Mouse (Mus musculus) myocyte (in vitro differentiated cells): ENCODE measurements around the gene E2f7. TPM values are rescaled to one million over a fixed set of nuclear protein-coding genes. Genes with fewer than 3 reads are reported as not detected.
"Not testable (repeated sequence)": the region's sequence is repeated elsewhere in the genome, so short reads cannot be mapped to it uniquely, and the experiment has no call there.

Source experiments
- H3K27me3 ChIP-seq: one replicate; pipeline ENCODE4 v1.6.1; 2011; ENCODE audit not compliant: control insufficient read depth, insufficient read depth, insufficient read length
- H3K36me3 ChIP-seq: one replicate; pipeline ENCODE4 v1.6.1; 2011; ENCODE audit not compliant: control insufficient read depth, insufficient read depth
- H3K4me2 ChIP-seq: one replicate; pipeline ENCODE4 v1.6.1; 2011; ENCODE audit warnings: low read depth, control low read depth
- H3K4me3 ChIP-seq: one replicate; pipeline ENCODE4 v1.5.1; 2011; ENCODE audit warnings: mild to moderate bottlenecking, control low read depth, moderate library complexity
- H3K79me2 ChIP-seq: one replicate; pipeline ENCODE4 v1.6.1; 2011; ENCODE audit not compliant: control insufficient read depth, insufficient read depth
- H3ac ChIP-seq: one replicate; pipeline ENCODE4 v1.6.1; 2011; ENCODE audit not compliant: control insufficient read depth, insufficient read length
- CEBPB ChIP-seq: IDR thresholded peaks from 2 replicates; pipeline ENCODE4 v1.6.1; 2011; ENCODE audit warnings: mild to moderate bottlenecking, moderate library complexity; ENCODE audit not compliant: poor library complexity, insufficient read depth, severe bottlenecking
- E2F4 ChIP-seq: IDR thresholded peaks from one replicate; pipeline ENCODE4 v1.6.1; 2011; ENCODE audit warnings: mild to moderate bottlenecking, control low read depth, moderate library complexity; ENCODE audit not compliant: insufficient read depth
- MAX ChIP-seq: IDR thresholded peaks from one replicate; pipeline ENCODE4 v1.6.1; 2011; ENCODE audit warnings: low read depth, mild to moderate bottlenecking, control low read depth
- MYOD1 ChIP-seq, 3 experiments: IDR thresholded peaks; one replicate each; pipeline ENCODE4 v1.6.1; 2011; ENCODE audit warnings: control low read depth in 2 of 3, low read depth in 2 of 3, mild to moderate bottlenecking in 2 of 3, moderate library complexity in 1 of 3; ENCODE audit not compliant: insufficient read length in 2 of 3, control insufficient read depth in 1 of 3
- MYOG ChIP-seq, 3 experiments: IDR thresholded peaks; one replicate each; pipeline ENCODE4 v1.6.1; 2011; ENCODE audit warnings: control low read depth in 2 of 3, low read depth in 2 of 3, mild to moderate bottlenecking in 2 of 3; ENCODE audit not compliant: insufficient read length in 2 of 3, control insufficient read depth in 1 of 3, insufficient read depth in 1 of 3
- POLR2A ChIP-seq: IDR thresholded peaks from one replicate; pipeline ENCODE4 v1.6.1; 2011; ENCODE audit warnings: low read depth, mild to moderate bottlenecking, control low read depth, moderate library complexity; ENCODE audit not compliant: insufficient read length
- POLR2AphosphoS2 ChIP-seq: IDR thresholded peaks from one replicate; pipeline ENCODE4 v1.6.1; 2011; ENCODE audit warnings: low read depth, control low read depth; ENCODE audit not compliant: insufficient read length
- REST ChIP-seq: IDR thresholded peaks from one replicate; pipeline ENCODE4 v1.6.1; 2011; ENCODE audit warnings: mild to moderate bottlenecking, control low read depth, moderate library complexity; ENCODE audit not compliant: insufficient read depth, insufficient read length
- SRF ChIP-seq: IDR thresholded peaks from one replicate; pipeline ENCODE4 v1.6.1; 2011; ENCODE audit warnings: low read depth; ENCODE audit not compliant: control insufficient read depth, insufficient read length
- TCF12 ChIP-seq: IDR thresholded peaks from one replicate; pipeline ENCODE4 v1.6.1; 2011; ENCODE audit warnings: mild to moderate bottlenecking, control low read depth; ENCODE audit not compliant: poor library complexity, insufficient read depth, severe bottlenecking
- TCF3 ChIP-seq: IDR thresholded peaks from one replicate; pipeline ENCODE4 v1.6.1; 2011; ENCODE audit warnings: low read depth, control low read depth; ENCODE audit not compliant: insufficient read length
- USF1 ChIP-seq: IDR thresholded peaks from one replicate; pipeline ENCODE4 v1.6.1; 2011; ENCODE audit warnings: low read depth, mild to moderate bottlenecking, control low read depth, moderate library complexity
- polyA plus RNA-seq: library from polyadenylated mRNA; unstranded; fragments of >200 nt; fragmentation: generic; extraction: Trizol; gene quantifications from one replicate; pipeline ENCODE4 v1.2.1, GENCODE M21; 2012; ENCODE audit warnings: missing spikeins

E2f7 gene
- polyA plus RNA-seq, 1 experiment: 3.3 TPM

DNA sequence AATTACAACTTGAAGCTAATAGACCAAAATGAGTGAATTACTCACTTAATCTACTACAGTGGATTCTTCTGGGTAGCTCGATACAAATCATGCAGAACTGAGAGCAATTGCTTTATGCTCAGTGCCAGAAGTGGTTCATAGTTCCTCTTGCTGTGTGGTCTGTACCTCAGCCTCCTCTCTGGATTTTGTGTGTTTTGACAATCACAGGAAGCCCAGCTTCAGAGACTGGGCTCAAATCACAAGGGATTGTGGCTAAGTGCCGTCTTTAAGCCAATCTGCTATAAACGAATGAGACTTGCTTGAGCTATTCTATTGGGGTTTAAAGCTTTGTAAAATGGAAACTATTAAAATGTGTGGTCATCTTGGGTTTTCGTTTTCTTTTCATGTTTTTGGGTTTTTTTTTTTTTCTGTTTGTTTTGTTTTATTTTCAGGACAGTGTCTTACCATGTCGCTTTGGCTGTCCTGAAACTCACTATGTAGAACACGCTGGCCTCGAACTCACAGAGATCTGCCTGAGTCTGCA, 11.1 kb downstream of the E2f7 start:
- H3K79me2 ChIP-seq: peaks cover 9% of the 10 kb centered on the region
- TF ChIP-seq MYOG (IDR thresholded peaks at IDR 0.05; ENCODE audit: control insufficient read depth in 1 of 3, insufficient read depth in 1 of 3, insufficient read length in 2 of 3, low read depth in 2 of 3) (no peak), CEBPB (no peak), MYOD1 (IDR thresholded peaks at IDR 0.05; ENCODE audit: control insufficient read depth in 1 of 3, insufficient read length in 2 of 3, low read depth in 2 of 3) (no peak), E2F4 (no peak), MAX (no peak)
- H3K27me3 ChIP-seq: no peaks in the 10 kb centered on the region
- H3K36me3 ChIP-seq: peaks cover 16% of the 10 kb centered on the region
- no peak overlapping the region for H3K4me3 ChIP-seq
- H3K4me2 ChIP-seq: no peak overlapping the region
- no peak overlapping the region for H3ac ChIP-seq

- not testable (repeated sequence) for H3K4me3 ChIP-seq, H3ac ChIP-seq, H3K79me2 ChIP-seq, H3K27me3 ChIP-seq, H3K4me2 ChIP-seq
- peaks cover 32% of the 10 kb centered on the region for H3K36me3 ChIP-seq
Observed at GRCm38 (mm10) chr10:110760552-110760951, 15.3 kb downstream of the E2f7 start.

DNA sequence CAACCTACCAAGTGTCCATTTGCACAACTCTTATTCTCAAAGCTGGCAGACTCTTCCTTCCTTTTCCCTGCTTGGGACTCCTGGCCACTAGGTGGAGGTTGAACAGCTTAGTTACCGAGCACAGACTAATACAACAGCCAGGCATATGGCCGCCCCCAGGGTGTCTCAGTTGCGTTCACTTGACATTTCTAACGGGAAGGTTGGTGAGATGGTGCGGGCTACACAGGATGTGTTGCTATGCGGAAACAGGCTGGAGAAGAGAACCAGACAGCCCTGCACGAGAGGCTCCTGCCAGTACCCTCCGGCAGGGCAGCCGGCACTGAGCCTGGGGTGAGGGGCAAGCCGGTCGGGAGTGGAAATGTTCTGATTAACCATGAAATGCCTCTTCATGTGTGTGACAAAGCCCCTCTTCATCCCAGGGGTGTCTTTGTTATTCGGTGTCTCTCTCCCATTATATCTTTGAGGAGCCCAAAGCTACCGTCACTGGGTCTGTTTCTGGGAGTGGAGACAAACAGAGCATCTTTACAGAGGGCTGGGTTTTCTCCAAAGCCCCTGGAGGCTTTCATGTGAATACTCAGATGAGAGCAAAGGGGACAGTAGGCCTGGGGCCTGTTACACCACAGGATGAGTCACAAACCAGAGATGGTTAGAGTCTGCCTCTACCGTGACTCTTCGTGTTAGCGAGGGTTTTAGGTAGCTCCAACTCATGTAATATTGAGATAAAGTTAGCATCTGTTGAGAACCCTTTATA, 17.1 kb downstream of the E2f7 start:
- Histone ChIP-seq H3K79me2 (no peaks in the 10 kb centered on the region), H3K4me3 (no peak overlapping the region), H3ac (no peak overlapping the region), H3K27me3 (no peaks in the 10 kb centered on the region), H3K4me2 (no peak overlapping the region), H3K36me3 (peaks cover 27% of the 10 kb centered on the region)
- TF ChIP-seq TCF12: no peak
- no peak for TF ChIP-seq USF1
- no peak for TF ChIP-seq POLR2AphosphoS2
- TF ChIP-seq CEBPB: no peak
- TF ChIP-seq SRF: no peak
- no peak for TF ChIP-seq E2F4
- no peak for TF ChIP-seq REST

- Histone ChIP-seq H3K4me2 (no peak overlapping the region), H3K79me2 (no peaks in the 10 kb centered on the region), H3K36me3 (peaks cover 27% of the 10 kb centered on the region), H3K27me3 (no peaks in the 10 kb centered on the region), H3ac (no peak overlapping the region), H3K4me3 (no peak overlapping the region)
- TF ChIP-seq SRF: no peak
- TF ChIP-seq POLR2A: no peak
- no peak for TF ChIP-seq MYOG (IDR thresholded peaks at IDR 0.05; ENCODE audit: control insufficient read depth in 1 of 3, insufficient read depth in 1 of 3, insufficient read length in 2 of 3, low read depth in 2 of 3)
- TF ChIP-seq MYOD1 (IDR thresholded peaks at IDR 0.05; ENCODE audit: control insufficient read depth in 1 of 3, insufficient read length in 2 of 3, low read depth in 2 of 3): no peak
- no peak for TF ChIP-seq REST
- TF ChIP-seq USF1: no peak
- no peak for TF ChIP-seq MAX
- TF ChIP-seq CEBPB: no peak
- no peak for TF ChIP-seq TCF3
- no peak for TF ChIP-seq POLR2AphosphoS2
- TF ChIP-seq TCF12: no peak
- no peak for TF ChIP-seq E2F4
Observed at GRCm38 (mm10) chr10:110763416-110763815, 18.2 kb downstream of the E2f7 start.

- Histone ChIP-seq H3K4me3 (no peak overlapping the region), H3K36me3 (peaks cover 25% of the 10 kb centered on the region), H3K4me2 (no peak overlapping the region), H3ac (no peak overlapping the region), H3K27me3 (no peaks in the 10 kb centered on the region), H3K79me2 (no peaks in the 10 kb centered on the region)
- TF ChIP-seq USF1 (no peak), SRF (no peak), MAX (no peak), MYOG (IDR thresholded peaks at IDR 0.05; ENCODE audit: control insufficient read depth in 1 of 3, insufficient read depth in 1 of 3, insufficient read length in 2 of 3, low read depth in 2 of 3) (no peak), POLR2AphosphoS2 (no peak), E2F4 (no peak), TCF3 (no peak), CEBPB (no peak), REST (no peak), TCF12 (no peak), MYOD1 (IDR thresholded peaks at IDR 0.05; ENCODE audit: control insufficient read depth in 1 of 3, insufficient read length in 2 of 3, low read depth in 2 of 3) (no peak), POLR2A (no peak)
Observed at GRCm38 (mm10) chr10:110769538-110769937, 24.3 kb downstream of the E2f7 start.
